Mouse (Mus musculus): ENCODE measurements around the gene Doc2b.
A peak's percentile ranks its signal among the peaks of the same experiment; 100 is the strongest.

Doc2b gene

GRCm38 (mm10) chr11:75796029-75796445, at the start of gene Doc2b:
Gene Doc2b, minus strand, starts transcription at chr11:75796049.
- peak; percentile 54 for DNase-seq

GRCm38 (mm10) chr11:75842904-75843619, 47.2 kb upstream of the Doc2b start:
- DNase-seq: peak; percentile 79

GRCm38 (mm10) chr11:75841503-75841902, 45.7 kb upstream of the Doc2b start:
- DNase-seq: peak; percentile 35

GRCm38 (mm10) chr11:75839536-75840430, 43.9 kb upstream of the Doc2b start:
- no peak for DNase-seq

- no peak for DNase-seq
Observed at GRCm38 (mm10) chr11:75838861-75839426, 43.1 kb upstream of the Doc2b start.

- DNase-seq: no peak
Observed at GRCm38 (mm10) chr11:75836240-75836610, 40.4 kb upstream of the Doc2b start.

GRCm38 (mm10) chr11:75835587-75836239, 39.9 kb upstream of the Doc2b start:
- no peak for DNase-seq

GRCm38 (mm10) chr11:75833081-75833480, 37.2 kb upstream of the Doc2b start:
- no peak for DNase-seq

- DNase-seq: no peak
Observed at GRCm38 (mm10) chr11:75830386-75830785, 34.5 kb upstream of the Doc2b start.

GRCm38 (mm10) chr11:75827414-75827813, 31.6 kb upstream of the Doc2b start:
- no peak for DNase-seq

GRCm38 (mm10) chr11:75823506-75823905, 27.7 kb upstream of the Doc2b start:
- no peak for DNase-seq

GRCm38 (mm10) chr11:75813085-75813484, 17.2 kb upstream of the Doc2b start:
- no peak for DNase-seq

- DNase-seq: peak; percentile 28
Observed at GRCm38 (mm10) chr11:75811900-75812299, 16.1 kb upstream of the Doc2b start.

GRCm38 (mm10) chr11:75810526-75810925, 14.7 kb upstream of the Doc2b start:
- no peak for DNase-seq

- DNase-seq: no peak
Observed at GRCm38 (mm10) chr11:75807486-75807885, 11.6 kb upstream of the Doc2b start.

GRCm38 (mm10) chr11:75801771-75802550, 6.1 kb upstream of the Doc2b start:
- DNase-seq: no peak

GRCm38 (mm10) chr11:75801369-75801768, 5.5 kb upstream of the Doc2b start:
- no peak for DNase-seq

- no peak for DNase-seq
Observed at GRCm38 (mm10) chr11:75796536-75797246, 842 bp upstream of the Doc2b start.

GRCm38 (mm10) chr11:75795321-75795636, 570 bp downstream of the Doc2b start:
- no peak for DNase-seq

- DNase-seq: no peak
Observed at GRCm38 (mm10) chr11:75794602-75795320, 1.1 kb downstream of the Doc2b start.

- no peak for DNase-seq
Observed at GRCm38 (mm10) chr11:75793351-75793750, 2.5 kb downstream of the Doc2b start.
